Mouse (Mus musculus) kidney, embryonic 14.5 days (tissue): ENCODE measurements at regions not wholly inside any gene's neighbourhood (a gene's known extent, or its start where the extent isn't known, plus 50 kb on each side); places are given as distances from the start of the nearest gene placed in this dataset.

ENCODE experiments used
- ATAC-seq: fragments of 200-750 bp; cut with Nextera tagmentation; 2 replicates; pipeline ENCODE4 v1.8.0; 2017; ENCODE audit warnings: moderate number of reproducible peaks, mild to moderate bottlenecking, moderate TSS enrichment, moderate library complexity; ENCODE audit not compliant: low FRiP score, low TSS enrichment
- H3K27ac ChIP-seq: fragments of 300-500 bp; sonication (generic); 2 replicates; pipeline ENCODE4 v1.5.1; 2014; ENCODE audit warnings: low read depth, mild to moderate bottlenecking, low read length, moderate library complexity, mixed read lengths
- H3K27me3 ChIP-seq: fragments of 300-500 bp; sonication (generic); 2 replicates; pipeline ENCODE4 v1.6.1; 2014; ENCODE audit warnings: mild to moderate bottlenecking, low read length; ENCODE audit not compliant: control insufficient read depth, insufficient read depth
- H3K36me3 ChIP-seq: fragments of 300-500 bp; sonication (generic); 2 replicates; pipeline ENCODE4 v1.6.1; 2014; ENCODE audit warnings: low read length, mixed read lengths; ENCODE audit not compliant: control insufficient read depth, insufficient read depth
- H3K4me1 ChIP-seq: fragments of 300-500 bp; sonication (generic); 2 replicates; pipeline ENCODE4 v1.6.1; 2014; ENCODE audit warnings: low read length, mixed read lengths; ENCODE audit not compliant: control insufficient read depth, insufficient read depth
- H3K4me2 ChIP-seq: fragments of 300-500 bp; sonication (generic); replicated peaks from 2 replicates; pipeline ENCODE4 v1.6.1; 2014; ENCODE audit warnings: low read depth, mild to moderate bottlenecking, low read length
- H3K4me3 ChIP-seq: fragments of 300-500 bp; sonication (generic); 2 replicates; pipeline ENCODE4 v1.5.1; 2014; ENCODE audit warnings: mild to moderate bottlenecking, low read length
- H3K9ac ChIP-seq: fragments of 300-500 bp; sonication (generic); 2 replicates; pipeline ENCODE4 v1.6.1; 2014; ENCODE audit warnings: low read depth, mild to moderate bottlenecking, low read length, moderate library complexity
- H3K9me3 ChIP-seq: fragments of 300-500 bp; sonication (generic); 2 replicates; pipeline ENCODE4 v1.6.1; 2016; ENCODE audit warnings: low read length; ENCODE audit not compliant: control insufficient read depth
- WGBS: fragments of 180-500 bp; shearing (Covaris S2); extraction: QIAGEN DNeasy Blood & Tissue Kit; methylation state at CpG from one replicate; pipeline ENCODE4 v1.1.7; 2014; 5-methylcytosine and 5-hydroxymethylcytosine counted together

DNA sequence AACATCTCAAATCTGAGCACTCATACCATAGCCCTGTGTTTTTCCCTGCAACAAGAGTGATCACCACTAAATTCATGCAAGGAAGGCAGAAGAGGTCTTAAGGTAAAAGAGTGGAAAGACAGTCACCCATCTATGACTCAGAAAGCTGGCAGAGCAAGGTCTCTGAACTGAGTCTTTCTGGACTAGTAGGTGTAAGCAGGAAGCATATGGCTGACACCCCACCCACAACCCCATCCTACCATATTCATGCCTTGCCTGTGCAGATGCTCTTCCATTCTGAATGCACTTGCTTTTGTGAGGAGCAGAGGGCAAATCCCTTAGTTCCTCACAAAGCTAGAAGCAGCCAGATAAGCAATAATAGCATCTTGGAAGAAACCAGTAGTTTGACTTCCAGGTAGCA, 178.8 kb upstream of the Ghitm start:
- ATAC-seq = no peak
- Histone ChIP-seq H3K4me1 (no peaks in the 10 kb centered on the region), H3K9ac (no peak overlapping the region), H3K27ac (no peak overlapping the region), H3K36me3 (no peaks in the 10 kb centered on the region), H3K4me3 (no peak overlapping the region), H3K27me3 (no peaks in the 10 kb centered on the region), H3K4me2 (no peak overlapping the region), H3K9me3 (no peaks in the 10 kb centered on the region)

DNA sequence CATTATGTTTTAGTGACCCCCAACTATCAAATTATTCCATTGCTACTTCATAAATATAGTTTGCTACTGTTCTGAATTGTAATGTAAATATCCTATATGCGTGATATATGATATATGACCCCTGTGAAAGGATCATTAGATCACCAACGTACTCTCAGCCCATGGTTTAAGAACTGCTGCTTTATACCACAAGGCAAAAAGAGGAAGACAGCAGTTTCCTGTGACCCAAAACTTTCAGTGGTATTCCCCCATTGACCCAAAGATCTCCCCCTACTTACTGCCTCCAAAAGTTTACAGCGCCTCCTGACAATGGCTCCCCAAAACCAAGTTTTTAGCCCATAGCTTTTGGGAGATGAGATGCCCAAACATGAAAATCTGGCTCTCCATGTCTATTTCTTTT, 177.8 kb upstream of the Ghitm start:
- 82% methylated on average over 3 of the region's 3 CpGs for WGBS
- no peaks in the 10 kb centered on the region for H3K4me1 ChIP-seq

GRCm38 (mm10) chr14:37306622-37307274, 171.7 kb upstream of the Ghitm start:
- no peaks in the 10 kb centered on the region for H3K27me3 ChIP-seq
- ATAC-seq = no peak
- no peak overlapping the region for H3K27ac ChIP-seq
- no peak overlapping the region for H3K4me3 ChIP-seq
- H3K4me2 ChIP-seq = no peak overlapping the region
- H3K36me3 ChIP-seq = no peaks in the 10 kb centered on the region
- H3K9me3 ChIP-seq = no peaks in the 10 kb centered on the region
- 63% methylated on average over 2 of the region's 2 CpGs for WGBS
- no peak overlapping the region for H3K9ac ChIP-seq
- no peaks in the 10 kb centered on the region for H3K4me1 ChIP-seq

More for the DNA sequence above, 177.8 kb upstream of the Ghitm start:
- Histone ChIP-seq H3K9ac (no peak overlapping the region), H3K36me3 (no peaks in the 10 kb centered on the region), H3K9me3 (no peaks in the 10 kb centered on the region), H3K27me3 (no peaks in the 10 kb centered on the region), H3K27ac (no peak overlapping the region), H3K4me3 (no peak overlapping the region), H3K4me2 (no peak overlapping the region)
- ATAC-seq = no peak

DNA sequence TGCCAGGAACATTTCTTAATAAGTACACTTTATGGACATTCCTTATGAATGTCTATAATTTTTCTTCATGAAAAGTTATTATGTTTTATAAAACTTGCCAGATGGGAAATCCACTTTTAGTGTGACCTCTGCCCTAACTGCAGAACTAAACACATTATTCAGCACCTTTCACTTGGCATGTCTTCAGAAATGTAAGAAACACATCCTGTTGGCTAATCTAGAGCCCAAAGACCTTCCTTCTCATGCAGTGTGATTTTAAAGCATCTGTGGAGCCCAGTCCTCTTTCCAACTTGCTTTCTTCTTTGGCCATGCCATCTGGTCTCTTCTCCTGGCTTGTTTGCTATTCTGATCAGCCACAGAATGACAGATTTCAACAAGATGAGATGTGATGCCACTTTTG, 163.6 kb upstream of the Ghitm start:
- no peaks in the 10 kb centered on the region for H3K4me1 ChIP-seq
- H3K27me3 ChIP-seq = no peaks in the 10 kb centered on the region
- H3K9me3 ChIP-seq = no peaks in the 10 kb centered on the region
- no peak for ATAC-seq
- H3K9ac ChIP-seq = no peak overlapping the region
- H3K27ac ChIP-seq = no peak overlapping the region
- no peaks in the 10 kb centered on the region for H3K36me3 ChIP-seq
- no peak overlapping the region for H3K4me2 ChIP-seq
- no peak overlapping the region for H3K4me3 ChIP-seq

- Histone ChIP-seq H3K9ac (no peak overlapping the region), H3K36me3 (no peaks in the 10 kb centered on the region), H3K27me3 (no peaks in the 10 kb centered on the region), H3K4me2 (no peak overlapping the region), H3K4me1 (no peaks in the 10 kb centered on the region), H3K27ac (no peak overlapping the region), H3K4me3 (no peak overlapping the region), H3K9me3 (no peaks in the 10 kb centered on the region)
- ATAC-seq = no peak
- 48% methylated on average over 1 of the region's 1 CpGs for WGBS
Measured at GRCm38 (mm10) chr14:37296531-37296930, 161.5 kb upstream of the Ghitm start.

GRCm38 (mm10) chr14:37292084-37292860, 157.2 kb upstream of the Ghitm start:
- 49% methylated on average over 4 of the region's 4 CpGs for WGBS

DNA sequence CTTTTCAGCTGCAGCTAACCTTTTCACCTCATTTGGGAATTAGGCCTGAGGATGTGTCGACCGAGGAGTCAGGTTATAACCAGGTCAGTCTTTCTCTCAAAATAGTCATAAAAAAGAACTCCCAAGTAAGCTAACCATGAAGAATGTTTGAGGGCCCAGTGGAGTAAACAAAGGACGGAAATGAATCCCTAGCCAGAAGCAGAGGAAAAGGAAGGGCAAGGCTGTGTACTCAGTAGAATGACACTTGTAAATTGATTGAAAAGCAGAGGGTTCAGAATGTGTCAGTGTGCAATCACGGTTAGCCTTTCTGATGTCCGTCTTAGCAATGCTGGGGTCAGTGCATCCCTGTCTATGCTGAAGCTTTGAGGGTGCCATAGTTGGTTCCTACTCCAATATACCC, 149.3 kb upstream of the Ghitm start:
- Histone ChIP-seq H3K4me3 (no peak overlapping the region), H3K27me3 (no peaks in the 10 kb centered on the region), H3K4me2 (no peak overlapping the region), H3K9me3 (no peaks in the 10 kb centered on the region), H3K4me1 (no peaks in the 10 kb centered on the region), H3K9ac (no peak overlapping the region), H3K27ac (no peak overlapping the region), H3K36me3 (no peaks in the 10 kb centered on the region)
- 0 out of 2 replicates have a peak, but pooled peaks have one; percentile 52 for ATAC-seq
- 19% methylated on average over 5 of the region's 5 CpGs for WGBS

More at GRCm38 (mm10) chr14:37292084-37292860, 157.2 kb upstream of the Ghitm start:
- no peak overlapping the region for H3K27ac ChIP-seq
- no peak overlapping the region for H3K9ac ChIP-seq
- ATAC-seq = no peak
- no peaks in the 10 kb centered on the region for H3K9me3 ChIP-seq
- no peaks in the 10 kb centered on the region for H3K4me1 ChIP-seq
- H3K27me3 ChIP-seq = no peaks in the 10 kb centered on the region
- no peak overlapping the region for H3K4me2 ChIP-seq
- no peaks in the 10 kb centered on the region for H3K36me3 ChIP-seq
- H3K4me3 ChIP-seq = no peak overlapping the region

DNA sequence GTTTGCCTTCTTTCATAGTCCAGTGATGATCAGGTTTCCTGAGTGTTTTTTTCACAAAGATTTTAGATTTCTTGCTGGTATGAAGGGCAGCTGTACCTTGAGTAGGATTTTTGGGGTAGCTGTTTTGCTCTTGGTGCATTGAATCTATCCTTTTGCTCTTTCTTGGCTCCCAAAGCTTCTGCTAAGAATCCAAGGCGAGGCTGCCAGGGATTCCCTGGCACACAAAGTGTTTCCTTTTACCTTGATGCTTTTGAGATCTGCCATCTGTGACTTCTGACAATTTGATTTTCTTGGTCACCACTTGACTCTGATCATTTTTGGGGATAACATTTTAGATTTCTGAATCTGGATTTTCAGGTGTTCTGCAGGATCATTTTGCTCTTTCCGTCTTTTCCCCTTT, 144.3 kb upstream of the Ghitm start:
- ATAC-seq = no peak
- Histone ChIP-seq H3K27ac (no peak overlapping the region), H3K4me2 (no peak overlapping the region), H3K9ac (no peak overlapping the region), H3K27me3 (no peaks in the 10 kb centered on the region), H3K4me3 (no peak overlapping the region), H3K36me3 (no peaks in the 10 kb centered on the region), H3K9me3 (no peaks in the 10 kb centered on the region), H3K4me1 (no peaks in the 10 kb centered on the region)
- WGBS = 76% methylated on average over 2 of the region's 2 CpGs
